Mouse (Mus musculus) heart, embryonic 14.5 days (tissue): ENCODE measurements around the gene Gm21954. TPM values are rescaled to one million over a fixed set of nuclear protein-coding genes. Genes with fewer than 3 reads are reported as not detected.

Source experiments
- ATAC-seq: fragments of 200-750 bp; cut with Nextera tagmentation; 2 replicates; pipeline ENCODE4 v1.8.0; 2017; ENCODE audit warnings: low read depth, moderate TSS enrichment; ENCODE audit not compliant: insufficient number of reproducible peaks, insufficient read depth, low FRiP score
- H3K27ac ChIP-seq, 2 experiments: fragments of 200-500 bp in 1 of 2; fragments of 300-500 bp in 1 of 2; sonication (generic) in 1 of 2; replicated peaks in 1 of 2; 2 replicates each; pipeline ENCODE4 v1.5.1; 2012 to 2014; ENCODE audit warnings: low read depth in 2 of 2, low read length in 2 of 2, control low read depth in 1 of 2, mild to moderate bottlenecking in 1 of 2, mixed read lengths in 1 of 2; ENCODE audit not compliant: control insufficient read depth in 1 of 2, insufficient read depth in 1 of 2
- H3K27me3 ChIP-seq: fragments of 300-500 bp; sonication (generic); 2 replicates; pipeline ENCODE4 v1.6.1; 2014; ENCODE audit warnings: mild to moderate bottlenecking, low read length, control low read depth; ENCODE audit not compliant: control insufficient read depth, insufficient read depth
- H3K36me3 ChIP-seq: fragments of 300-500 bp; sonication (generic); 2 replicates; pipeline ENCODE4 v1.6.1; 2014; ENCODE audit warnings: mild to moderate bottlenecking, control low read depth, low read length, mixed read lengths; ENCODE audit not compliant: control insufficient read depth, insufficient read depth
- H3K4me1 ChIP-seq, 2 experiments: fragments of 200-500 bp in 1 of 2; fragments of 300-500 bp in 1 of 2; sonication (generic) in 1 of 2; 2 replicates each; pipeline ENCODE4 v1.6.1; 2012 to 2014; ENCODE audit warnings: low read length in 2 of 2, control low read depth in 1 of 2, mixed read lengths in 1 of 2; ENCODE audit not compliant: control insufficient read depth in 2 of 2, insufficient read depth in 2 of 2
- H3K4me2 ChIP-seq: fragments of 300-500 bp; sonication (generic); 2 replicates; pipeline ENCODE4 v1.6.1; 2014; ENCODE audit warnings: mild to moderate bottlenecking, low read length
- H3K4me3 ChIP-seq, 2 experiments: fragments of 200-500 bp in 1 of 2; fragments of 300-500 bp in 1 of 2; sonication (generic) in 1 of 2; 2 replicates each; pipeline ENCODE4 v1.5.1; 2012 to 2014; ENCODE audit warnings: low read length in 2 of 2, mild to moderate bottlenecking in 2 of 2, control low read depth in 1 of 2, low read depth in 1 of 2, moderate library complexity in 1 of 2; ENCODE audit not compliant: control insufficient read depth in 1 of 2, insufficient read depth in 1 of 2
- H3K9ac ChIP-seq: fragments of 300-500 bp; sonication (generic); 2 replicates; pipeline ENCODE4 v1.6.1; 2014; ENCODE audit warnings: mild to moderate bottlenecking, low read length
- H3K9me3 ChIP-seq: fragments of 300-500 bp; sonication (generic); 2 replicates; pipeline ENCODE4 v1.6.1; 2016; ENCODE audit warnings: low read length, control low read depth; ENCODE audit not compliant: control insufficient read depth
- WGBS: fragments of 180-500 bp; shearing (Covaris S2); extraction: QIAGEN DNeasy Blood & Tissue Kit; methylation state at CpG from one replicate; pipeline ENCODE4 v1.1.7; 2014; 5-methylcytosine and 5-hydroxymethylcytosine counted together
- polyA plus RNA-seq: library from polyadenylated mRNA; unstranded; fragments of >200 nt; fragmentation: Nextera tagmentation; extraction: Ambion mirVana; gene quantifications from 2 replicates; pipeline ENCODE4 v1.2.1, GENCODE M21; 2014

The Gm21954 gene
- polyA plus RNA-seq, 1 experiment from 2014 or later, result not detected

DNA sequence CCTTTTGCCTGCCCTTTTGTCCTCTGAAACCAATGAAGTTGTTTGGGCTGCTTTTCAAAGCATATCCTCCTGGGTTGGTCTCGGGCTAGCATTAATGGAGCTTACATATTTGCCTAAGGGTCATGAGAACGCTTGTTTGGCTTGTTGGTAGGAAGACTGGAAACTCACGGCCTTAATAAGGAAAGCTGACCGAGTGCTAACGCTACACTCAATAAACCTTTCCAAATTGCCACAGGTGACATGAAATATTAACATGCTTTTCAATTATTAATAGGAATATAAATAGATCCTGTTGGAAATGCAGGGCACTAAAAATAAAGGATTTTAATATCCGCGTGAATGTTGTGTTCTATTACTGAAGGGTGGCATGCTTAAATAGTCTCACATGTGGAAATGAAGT lies 27.3 kb upstream of the Gm21954 start:
- H3K4me1 ChIP-seq, result no peaks in the 10 kb centered on the region
- H3K27ac ChIP-seq, result no peak overlapping the region
- H3K4me3 ChIP-seq, result no peak overlapping the region
- H3K9me3 ChIP-seq, result no peaks in the 10 kb centered on the region
- no peak overlapping the region for H3K4me2 ChIP-seq
- H3K9ac ChIP-seq, result no peak overlapping the region
- H3K36me3 ChIP-seq, result no peaks in the 10 kb centered on the region
- no peak for ATAC-seq
- WGBS, result 89% methylated on average over 7 of the region's 7 CpGs
- H3K27me3 ChIP-seq, result no peaks in the 10 kb centered on the region

DNA sequence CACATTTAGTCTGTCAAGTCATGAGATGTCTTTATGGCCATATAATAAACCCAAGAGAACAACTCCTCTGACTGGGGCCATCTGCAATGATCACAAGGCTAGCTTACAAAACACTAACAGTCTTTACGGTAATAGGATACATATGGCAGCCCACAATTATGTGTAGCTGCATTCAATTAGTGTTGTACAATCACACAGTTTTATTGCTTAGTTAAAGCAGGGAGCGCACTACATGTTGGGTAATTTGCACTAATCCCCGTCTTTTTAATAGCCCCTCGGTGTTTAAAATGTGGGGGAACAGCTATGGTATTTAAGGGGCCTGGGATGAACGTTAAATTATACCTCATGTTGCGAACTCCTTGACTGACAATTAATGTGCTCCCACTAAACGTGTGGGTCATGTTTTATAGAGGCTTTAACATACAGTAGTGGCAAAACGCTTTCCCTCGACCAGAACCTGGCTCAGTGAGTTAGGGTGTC lies 24.5 kb upstream of the Gm21954 start:
- Histone ChIP-seq H3K27me3 (no peaks in the 10 kb centered on the region), H3K9me3 (no peaks in the 10 kb centered on the region), H3K4me2 (no peak overlapping the region), H3K4me1 (no peaks in the 10 kb centered on the region), H3K9ac (no peak overlapping the region), H3K4me3 (no peak overlapping the region), H3K36me3 (no peaks in the 10 kb centered on the region), H3K27ac (no peak overlapping the region)
- 87% methylated on average over 9 of the region's 9 CpGs for WGBS
- no peak for ATAC-seq

DNA sequence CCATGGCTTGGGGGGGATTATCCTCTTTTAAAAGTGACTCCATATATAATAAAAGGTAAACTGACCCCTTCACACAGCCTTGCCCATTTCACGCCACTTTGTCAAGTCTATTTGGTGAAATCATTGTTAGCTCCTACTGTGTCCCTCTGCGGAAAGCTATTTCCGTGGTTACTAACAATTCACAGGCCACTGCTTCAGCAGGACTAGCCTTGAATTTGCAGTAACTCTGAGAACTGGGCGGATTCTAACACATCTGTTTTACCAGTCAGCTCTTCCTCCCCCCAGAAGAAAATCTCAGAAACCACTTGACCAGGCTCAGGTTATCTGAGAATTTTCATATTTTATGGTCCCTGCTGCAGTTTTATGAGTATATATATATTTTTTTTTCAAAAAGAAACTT lies 23.9 kb upstream of the Gm21954 start:
- Histone ChIP-seq H3K27me3 (no peaks in the 10 kb centered on the region), H3K4me2 (no peak overlapping the region), H3K9me3 (no peaks in the 10 kb centered on the region), H3K36me3 (no peaks in the 10 kb centered on the region), H3K27ac (no peak overlapping the region), H3K9ac (no peak overlapping the region), H3K4me3 (no peak overlapping the region), H3K4me1 (no peaks in the 10 kb centered on the region)
- no peak for ATAC-seq
- WGBS, result 80% methylated on average over 4 of the region's 4 CpGs

DNA sequence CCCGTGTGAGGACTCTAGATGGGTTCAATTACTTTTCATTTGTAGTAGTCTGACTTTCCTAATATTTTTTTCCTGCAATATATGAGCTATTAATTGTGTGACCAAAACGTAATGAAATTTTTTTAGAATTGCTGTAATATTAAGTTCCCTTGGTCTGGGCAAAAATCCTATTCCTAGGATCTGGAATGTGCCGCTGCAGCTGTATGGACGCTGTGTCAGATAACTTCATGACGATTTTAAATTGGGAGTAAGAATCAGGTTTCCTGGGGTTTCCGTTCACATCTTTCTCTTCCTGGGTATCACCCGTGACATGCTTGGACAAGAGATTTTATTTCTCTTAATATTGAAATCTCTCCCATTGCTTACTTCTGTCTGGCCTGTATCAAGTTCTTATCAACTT lies 23.2 kb upstream of the Gm21954 start:
- Histone ChIP-seq H3K9me3 (no peaks in the 10 kb centered on the region), H3K4me1 (no peaks in the 10 kb centered on the region), H3K9ac (no peak overlapping the region), H3K27me3 (no peaks in the 10 kb centered on the region), H3K4me2 (no peak overlapping the region), H3K27ac (no peak overlapping the region), H3K36me3 (no peaks in the 10 kb centered on the region), H3K4me3 (no peak overlapping the region)
- WGBS, result 82% methylated on average over 7 of the region's 7 CpGs
- no peak for ATAC-seq

DNA sequence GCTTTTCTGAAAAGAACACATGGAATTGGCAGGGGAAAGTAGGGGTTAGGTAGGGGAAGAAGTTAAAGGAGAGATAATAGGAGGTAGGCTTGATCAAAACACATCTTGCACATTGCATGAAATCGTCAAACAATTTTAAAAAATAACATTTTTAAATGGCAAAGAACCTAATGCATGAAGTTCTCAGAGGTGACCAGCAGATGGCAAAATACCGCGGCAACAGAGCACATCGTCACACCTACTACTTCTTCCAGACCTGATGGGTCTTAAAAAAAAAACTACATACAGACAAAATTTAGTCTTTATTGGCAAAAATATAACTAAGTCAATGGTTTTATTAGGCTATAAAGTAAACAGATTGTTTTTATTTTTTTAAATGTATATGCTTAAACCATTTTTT lies 22.3 kb upstream of the Gm21954 start:
- Histone ChIP-seq H3K27ac (no peak overlapping the region), H3K9me3 (no peaks in the 10 kb centered on the region), H3K4me1 (no peaks in the 10 kb centered on the region), H3K9ac (no peak overlapping the region), H3K36me3 (no peaks in the 10 kb centered on the region), H3K27me3 (no peaks in the 10 kb centered on the region), H3K4me3 (no peak overlapping the region), H3K4me2 (no peak overlapping the region)
- WGBS, result 36% methylated on average over 4 of the region's 4 CpGs
- ATAC-seq, result no peak

DNA sequence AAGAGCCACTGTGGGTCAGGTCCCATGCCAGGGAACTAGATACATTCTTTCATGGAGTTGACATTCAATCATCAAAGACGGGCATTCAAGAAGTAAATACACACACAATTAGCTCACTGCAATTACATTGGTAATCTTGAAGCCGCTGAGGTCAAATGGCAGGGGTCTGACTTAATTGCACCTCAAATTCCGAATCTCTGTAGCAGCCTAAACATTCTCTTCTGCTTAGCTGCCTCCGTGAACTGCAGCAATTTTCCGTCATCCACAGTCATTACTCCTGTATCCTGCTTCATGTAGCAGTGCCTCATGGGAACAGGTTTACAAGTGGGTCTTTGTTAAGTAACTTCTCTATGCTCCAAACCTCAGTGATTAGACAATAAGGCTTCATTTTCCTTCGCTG lies 20.0 kb upstream of the Gm21954 start:
- no peak overlapping the region for H3K9ac ChIP-seq
- 64% methylated on average over 6 of the region's 6 CpGs for WGBS
- H3K4me3 ChIP-seq, result no peak overlapping the region
- no peaks in the 10 kb centered on the region for H3K9me3 ChIP-seq
- no peak overlapping the region for H3K27ac ChIP-seq
- no peaks in the 10 kb centered on the region for H3K4me1 ChIP-seq
- H3K4me2 ChIP-seq, result no peak overlapping the region
- no peaks in the 10 kb centered on the region for H3K27me3 ChIP-seq
- no peaks in the 10 kb centered on the region for H3K36me3 ChIP-seq
- ATAC-seq, result no peak

DNA sequence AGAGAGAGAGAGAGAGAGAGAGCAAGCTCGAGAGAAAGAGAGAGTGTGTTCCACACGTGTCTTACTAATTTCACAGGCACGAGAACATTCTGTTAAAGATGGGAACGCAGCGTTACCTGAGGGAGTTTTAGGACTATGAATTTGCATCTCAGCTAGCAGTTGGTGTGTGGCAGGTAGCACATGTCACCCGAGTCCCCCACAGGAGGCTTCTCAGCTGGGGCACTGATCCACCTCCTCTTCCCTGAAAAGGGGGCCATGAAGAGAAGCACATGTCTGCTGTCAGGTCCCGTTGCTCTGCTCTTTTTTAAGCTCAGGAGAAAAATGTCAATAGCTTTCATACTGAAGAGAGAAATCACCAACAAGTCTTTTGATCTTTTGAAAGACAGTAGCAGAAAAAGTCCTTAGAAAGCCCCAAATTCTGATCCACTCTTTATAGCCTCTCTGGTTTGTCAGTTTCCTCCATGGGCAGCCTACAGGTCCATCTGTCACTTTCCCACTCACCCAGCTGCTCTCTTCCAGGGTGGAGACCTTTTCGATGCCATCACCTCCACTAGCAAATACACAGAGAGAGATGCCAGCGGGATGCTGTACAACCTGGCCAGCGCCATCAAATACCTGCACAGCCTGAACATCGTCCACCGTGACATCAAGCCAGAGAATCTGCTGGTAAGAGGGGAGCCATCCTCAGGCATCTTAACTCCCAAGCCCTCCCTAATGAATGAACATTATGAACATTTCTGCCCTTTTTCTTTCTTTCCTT lies 17.4 kb upstream of the Gm21954 start:
- Histone ChIP-seq H3K27me3 (no peaks in the 10 kb centered on the region), H3K9me3 (no peaks in the 10 kb centered on the region), H3K27ac (no peak overlapping the region), H3K9ac (no peak overlapping the region), H3K36me3 (no peaks in the 10 kb centered on the region), H3K4me3 (no peak overlapping the region), H3K4me2 (no peak overlapping the region), H3K4me1 (no peaks in the 10 kb centered on the region)
- WGBS, result 79% methylated on average over 12 of the region's 12 CpGs
- ATAC-seq, result no peak

DNA sequence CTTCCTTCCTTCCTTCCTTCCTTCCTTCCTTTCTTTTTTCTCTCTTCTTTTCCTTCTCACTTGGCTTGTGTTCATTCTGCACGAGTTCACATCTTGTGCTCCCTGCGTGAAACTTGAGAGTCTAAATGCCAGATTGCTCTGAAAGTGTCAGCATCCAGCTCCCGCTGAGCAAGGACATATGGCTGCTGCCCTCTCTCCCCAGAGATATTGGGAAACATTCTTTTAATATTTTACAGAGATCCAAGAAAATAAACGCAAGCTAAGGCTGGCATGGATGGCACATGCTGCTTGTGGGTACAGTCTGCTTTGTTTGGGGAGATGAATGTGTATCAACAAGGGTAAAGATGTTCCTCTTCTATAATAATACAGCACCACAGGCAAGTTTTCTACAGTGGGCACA lies 11.3 kb upstream of the Gm21954 start:
- Histone ChIP-seq H3K9me3 (no peaks in the 10 kb centered on the region), H3K36me3 (no peaks in the 10 kb centered on the region)

More for the DNA sequence above, 11.3 kb upstream of the Gm21954 start:
- WGBS, result 38% methylated on average over 4 of the region's 4 CpGs
- Histone ChIP-seq H3K4me1 (no peaks in the 10 kb centered on the region; a peak in 1 of 4 replicates), H3K27me3 (no peaks in the 10 kb centered on the region), H3K27ac (no peak overlapping the region), H3K4me2 (no peak overlapping the region), H3K4me3 (no peak overlapping the region), H3K9ac (no peak overlapping the region)
- no peak for ATAC-seq
